Mouse (Mus musculus) yolk sac, embryonic 10.5 days (tissue): ENCODE measurements around the gene Olfr867.

Source experiments
- DNase-seq: peaks from one replicate; pipeline ENCODE4 v3.0.0-alpha.2; 2017; ENCODE audit warnings: low spot score

The Olfr867 gene

DNA sequence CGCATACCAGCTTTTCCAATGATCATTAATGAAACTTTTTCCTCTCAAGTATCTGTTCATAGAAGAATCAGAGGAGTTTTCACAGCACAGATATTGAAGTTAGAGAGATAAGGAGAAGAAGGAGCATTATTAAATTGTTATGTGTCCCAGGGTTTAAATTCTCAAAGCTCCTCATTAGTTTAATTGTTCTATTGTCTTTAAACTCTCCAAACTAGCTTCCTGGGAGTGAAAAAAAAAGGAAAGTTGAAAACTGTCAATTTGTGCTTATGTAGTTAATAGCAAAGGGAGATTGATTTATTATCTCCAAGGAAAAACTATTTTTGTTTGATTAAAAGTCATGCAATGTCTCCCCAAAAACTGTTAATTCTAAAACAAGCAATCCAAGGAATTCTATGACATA is at the start of gene Olfr867:
Olfr867 (minus strand) TSS at position 101 of the 400 bp plus-strand sequence.
- DNase-seq, result no peak

DNA sequence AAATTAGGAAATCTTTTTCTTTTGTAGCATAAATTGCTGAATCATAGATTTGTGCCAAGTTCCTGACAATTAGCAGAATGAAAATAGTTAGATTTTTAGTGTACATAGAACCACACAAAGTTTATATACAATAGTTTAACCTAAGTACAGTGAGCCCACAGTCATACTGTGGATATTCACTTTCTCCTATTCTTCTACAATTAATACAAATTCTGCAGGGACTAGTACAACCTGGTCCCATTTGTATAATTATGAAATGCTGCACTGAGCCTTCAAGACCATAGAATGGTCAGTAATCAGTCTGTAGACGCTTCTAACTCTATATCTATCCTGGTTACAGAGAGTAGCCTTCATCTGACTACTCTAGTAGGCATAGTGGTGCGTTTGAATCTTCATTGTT is 41.0 kb upstream of the Olfr867 start, which contains the start of gene Olfr868:
Olfr868 (plus strand) TSS at position 301 of the 400 bp plus-strand sequence.
- no peak for DNase-seq

- peak; percentile 37 for DNase-seq
Measured at GRCm38 (mm10) chr9:20073523-20074177, 16.3 kb upstream of the Olfr867 start.

DNA sequence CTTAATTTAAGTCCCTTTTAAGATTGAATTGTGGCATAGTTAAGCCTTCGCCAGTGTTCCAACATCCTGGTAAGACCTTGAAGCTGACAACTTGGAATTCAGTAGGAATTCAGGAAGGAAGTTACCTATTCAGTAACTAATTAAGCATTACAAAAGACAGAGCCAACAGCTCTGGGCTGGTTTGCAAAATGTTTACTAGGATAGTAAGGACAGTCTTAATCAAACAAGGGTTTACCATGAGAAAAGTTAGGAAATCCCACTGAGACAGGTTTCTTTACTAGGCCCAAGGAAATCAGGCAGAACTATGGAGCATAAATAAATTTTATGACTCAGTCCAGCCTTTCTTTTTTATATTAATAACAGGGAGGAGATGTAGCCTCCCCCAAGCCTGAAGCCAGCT is 13.9 kb upstream of the Olfr867 start:
- DNase-seq, result no peak

DNA sequence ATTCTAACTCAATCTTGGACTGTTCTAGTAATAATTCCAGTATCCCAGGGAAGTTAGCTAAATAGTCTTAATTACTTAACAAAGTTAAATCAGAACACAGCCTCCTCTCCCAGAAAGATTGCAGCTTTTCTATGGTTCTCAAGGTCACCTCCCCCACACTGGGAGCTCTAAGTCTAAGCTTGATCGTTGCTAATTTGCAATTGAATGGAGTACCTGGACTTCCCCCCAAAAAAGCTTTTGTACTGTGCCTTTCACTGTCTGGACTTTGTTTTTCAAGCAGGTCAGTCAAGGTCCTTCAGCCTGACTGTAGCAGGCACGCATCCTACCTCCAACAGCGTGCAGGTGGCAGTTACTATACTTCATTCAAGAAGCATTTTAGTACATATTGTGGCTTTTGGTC is 12.9 kb upstream of the Olfr867 start:
- no peak for DNase-seq

GRCm38 (mm10) chr9:20047964-20048363 is 9.4 kb downstream of the Olfr867 start:
- DNase-seq, result no peak

GRCm38 (mm10) chr9:20027935-20028334 is 29.4 kb downstream of the Olfr867 start, which contains the start of gene Olfr866:
TSS of gene Olfr866 (minus strand) at chr9:20028035.
- DNase-seq, result no peak
